Mouse (Mus musculus) heart, embryonic 11.5 days (tissue): ENCODE results near the gene Slc1a6. TPM values are rescaled to one million over a fixed set of nuclear protein-coding genes. Genes with fewer than 3 reads are reported as not detected.
"Not testable (repeated sequence)": the region's sequence is repeated elsewhere in the genome, so short reads cannot be mapped to it uniquely, and the experiment has no call there.

Source experiments
- ATAC-seq: fragments of 200-750 bp; cut with Nextera tagmentation; replicated peaks from 2 replicates; pipeline ENCODE4 v1.8.0; 2017; ENCODE audit warnings: moderate library complexity; ENCODE audit not compliant: insufficient number of reproducible peaks, low FRiP score, low TSS enrichment
- H3K27ac ChIP-seq: fragments of 300-500 bp; sonication (generic); 2 replicates; pipeline ENCODE4 v1.5.1; 2014; ENCODE audit warnings: mild to moderate bottlenecking, low read depth, low read length
- H3K27me3 ChIP-seq: fragments of 300-500 bp; sonication (generic); 2 replicates; pipeline ENCODE4 v1.6.1; 2014; ENCODE audit warnings: mild to moderate bottlenecking, low read length, mixed read lengths; ENCODE audit not compliant: control insufficient read depth, insufficient read depth
- H3K36me3 ChIP-seq: fragments of 300-500 bp; sonication (generic); 2 replicates; pipeline ENCODE4 v1.6.1; 2014; ENCODE audit warnings: mild to moderate bottlenecking, low read length, moderate library complexity, mixed read lengths; ENCODE audit not compliant: control insufficient read depth, insufficient read depth
- H3K4me1 ChIP-seq: fragments of 300-500 bp; sonication (generic); 2 replicates; pipeline ENCODE4 v1.6.1; 2014; ENCODE audit warnings: low read length; ENCODE audit not compliant: control insufficient read depth, insufficient read depth
- H3K4me2 ChIP-seq: fragments of 300-500 bp; sonication (generic); 2 replicates; pipeline ENCODE4 v1.6.1; 2014; ENCODE audit warnings: mild to moderate bottlenecking, moderate library complexity
- H3K4me3 ChIP-seq: fragments of 300-500 bp; sonication (generic); 2 replicates; pipeline ENCODE4 v1.5.1; 2014; ENCODE audit warnings: low read depth, low read length
- H3K9ac ChIP-seq: fragments of 300-500 bp; sonication (generic); 2 replicates; pipeline ENCODE4 v1.6.1; 2014; ENCODE audit warnings: mild to moderate bottlenecking, low read depth, low read length, moderate library complexity
- H3K9me3 ChIP-seq: fragments of 300-500 bp; sonication (generic); replicated peaks from 2 replicates; pipeline ENCODE4 v1.6.1; 2016; ENCODE audit warnings: low read length; ENCODE audit not compliant: control insufficient read depth
- WGBS: fragments of 180-500 bp; shearing (Covaris S2); extraction: QIAGEN DNeasy Blood & Tissue Kit; methylation state at CpG from one replicate; pipeline ENCODE4 v1.1.7; 2014; ENCODE audit not compliant: insufficient replicate concordance; 5-methylcytosine and 5-hydroxymethylcytosine counted together
- polyA plus RNA-seq: library from polyadenylated mRNA; unstranded; fragments of >200 nt; fragmentation: Nextera tagmentation; extraction: Ambion mirVana; gene quantifications from 2 replicates; pipeline ENCODE4 v1.2.1, GENCODE M21; 2014

The Slc1a6 gene
- polyA plus RNA-seq, 1 experiment from 2014 or later: 0.43 TPM

DNA sequence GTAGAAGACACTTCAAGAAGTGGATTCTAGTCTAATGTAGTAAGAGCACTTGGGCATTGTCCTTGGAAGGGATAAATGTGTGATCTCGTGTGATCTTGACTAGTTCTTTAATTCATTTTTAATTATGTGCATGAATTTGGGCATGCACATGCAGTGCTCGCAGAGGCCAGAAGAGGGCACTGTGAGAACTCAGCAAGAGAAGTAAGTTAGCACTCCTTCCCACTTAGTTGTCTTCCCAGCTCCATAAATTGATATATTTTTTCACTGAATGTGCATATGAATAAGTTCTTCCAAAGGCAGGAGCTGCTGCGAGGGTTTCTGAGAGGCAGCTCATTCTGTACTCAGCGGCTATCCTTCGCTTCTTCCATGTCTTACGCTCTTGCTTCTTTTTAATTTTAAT, 24.3 kb upstream of the Slc1a6 start:
- Histone ChIP-seq H3K4me3 (no peak overlapping the region), H3K4me1 (no peaks in the 10 kb centered on the region)
- ATAC-seq: no peak

DNA sequence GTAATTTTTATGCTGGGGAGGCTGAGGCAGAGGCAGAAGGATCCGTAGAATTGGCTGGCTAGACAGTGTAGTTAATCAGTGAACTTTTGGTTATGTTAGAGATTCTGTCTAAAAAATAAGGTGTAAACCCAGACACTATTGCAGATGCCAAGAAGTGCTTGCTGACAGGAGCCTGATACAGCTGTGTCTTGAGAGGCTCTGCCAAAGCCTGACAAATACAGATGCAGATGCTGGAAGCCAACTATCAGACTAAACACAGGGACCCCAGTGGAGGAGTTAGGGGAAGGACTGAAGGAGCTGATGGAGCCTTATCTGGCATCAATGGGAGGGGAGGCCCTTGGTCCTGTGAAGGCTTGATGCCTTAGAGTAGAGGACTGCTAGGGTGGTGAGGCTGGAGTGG, 14.7 kb upstream of the Slc1a6 start:
- no peaks in the 10 kb centered on the region for H3K27me3 ChIP-seq
- H3K9me3 ChIP-seq: no peaks in the 10 kb centered on the region
- ATAC-seq: no peak
- no peaks in the 10 kb centered on the region for H3K4me1 ChIP-seq
- no peak overlapping the region for H3K9ac ChIP-seq
- 76% methylated on average over 1 of the region's 1 CpGs for WGBS
- H3K27ac ChIP-seq: no peak overlapping the region
- no peaks in the 10 kb centered on the region for H3K36me3 ChIP-seq
- H3K4me3 ChIP-seq: no peak overlapping the region
- H3K4me2 ChIP-seq: no peak overlapping the region

More for the DNA sequence above, 24.3 kb upstream of the Slc1a6 start:
- no peaks in the 10 kb centered on the region for H3K9me3 ChIP-seq
- H3K9ac ChIP-seq: no peak overlapping the region
- H3K27ac ChIP-seq: no peak overlapping the region
- WGBS: 35% methylated on average over 6 of the region's 6 CpGs
- no peak overlapping the region for H3K4me2 ChIP-seq
- peaks cover 7% of the 10 kb centered on the region; the same call in 1 of the 2 replicates for H3K27me3 ChIP-seq
- H3K36me3 ChIP-seq: no peaks in the 10 kb centered on the region

DNA sequence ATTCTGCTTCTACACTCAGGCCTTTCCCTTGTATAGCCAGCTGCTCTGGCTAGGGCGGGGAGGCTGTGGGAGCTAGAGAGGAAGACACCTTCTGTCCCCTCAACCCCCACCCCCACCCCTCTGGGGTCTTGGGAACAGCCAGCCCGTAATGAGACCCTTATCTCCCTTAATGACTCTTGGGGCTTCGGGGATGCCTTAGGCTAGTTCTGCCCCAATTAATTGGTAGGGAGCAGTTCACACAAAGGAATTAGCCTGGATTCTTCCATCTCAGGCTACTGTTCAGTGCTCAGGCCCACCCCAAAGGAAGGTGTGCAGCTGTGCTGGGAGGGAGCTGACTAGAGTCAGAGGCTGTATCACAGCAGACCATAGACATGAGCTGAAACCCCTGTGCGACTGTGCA, 4.5 kb upstream of the Slc1a6 start:
- WGBS: 50% methylated on average over 4 of the region's 4 CpGs

DNA sequence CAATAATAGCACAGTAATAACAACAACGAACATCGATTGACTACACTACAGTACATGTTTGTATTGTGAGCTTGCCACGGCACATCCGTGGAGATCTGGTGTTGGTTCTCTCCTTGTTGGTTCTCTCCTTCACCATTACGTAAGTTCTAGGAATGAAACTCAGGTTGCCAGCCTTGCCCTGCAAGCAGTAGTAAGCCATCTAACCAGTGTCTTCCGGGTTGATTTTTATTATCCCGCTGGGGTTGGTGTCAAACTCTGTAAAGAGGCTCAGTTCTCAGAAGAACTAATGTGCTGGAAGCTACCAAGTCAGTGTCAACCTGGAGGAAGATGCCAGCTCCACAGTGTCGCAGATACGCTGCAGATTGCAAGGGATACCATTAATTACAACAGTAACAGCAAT, 769 bp upstream of the Slc1a6 start:
- peak overlapping the region; percentile 55 for H3K4me3 ChIP-seq
- 63% methylated on average over 9 of the region's 9 CpGs for WGBS
- H3K36me3 ChIP-seq: no peaks in the 10 kb centered on the region
- H3K27ac ChIP-seq: no peak overlapping the region
- ATAC-seq: no peak
- H3K9me3 ChIP-seq: no peaks in the 10 kb centered on the region
- H3K4me1 ChIP-seq: no peaks in the 10 kb centered on the region
- H3K4me2 ChIP-seq: peak overlapping the region; percentile 90
- peak overlapping the region; percentile 56; the same call in 1 of the 2 replicates for H3K9ac ChIP-seq
- H3K27me3 ChIP-seq: peaks cover 2% of the 10 kb centered on the region; the same call in 1 of the 2 replicates

More for the DNA sequence above, 4.5 kb upstream of the Slc1a6 start:
- Histone ChIP-seq H3K27me3 (peaks cover 2% of the 10 kb centered on the region; the same call in 1 of the 2 replicates), H3K4me3 (no peak overlapping the region), H3K4me1 (no peaks in the 10 kb centered on the region), H3K4me2 (no peak overlapping the region), H3K27ac (no peak overlapping the region), H3K9ac (no peak overlapping the region), H3K36me3 (no peaks in the 10 kb centered on the region), H3K9me3 (no peaks in the 10 kb centered on the region)
- no peak for ATAC-seq

DNA sequence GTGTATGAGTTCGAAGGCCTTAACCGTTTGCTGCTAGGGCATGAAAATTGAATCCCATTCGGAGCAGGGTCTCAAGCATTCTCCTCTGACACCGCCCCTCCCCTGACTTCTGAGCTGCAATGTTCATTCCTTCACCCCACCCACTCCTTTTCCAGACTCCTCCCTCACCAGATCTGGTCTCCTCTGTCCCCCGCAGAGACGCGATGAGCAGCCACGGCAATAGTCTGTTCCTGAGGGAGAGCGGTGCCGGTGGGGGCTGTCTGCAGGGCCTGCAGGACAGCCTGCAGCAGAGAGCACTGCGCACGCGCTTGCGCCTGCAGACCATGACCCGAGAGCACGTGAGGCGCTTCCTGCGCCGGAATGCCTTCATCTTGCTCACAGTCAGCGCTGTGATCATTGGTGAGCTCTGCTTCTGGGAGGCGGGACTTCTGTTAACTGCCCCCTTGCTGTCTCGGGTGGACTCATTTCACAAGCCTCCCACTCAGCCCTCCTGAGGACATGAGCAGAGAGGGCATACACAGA, 7.3 kb downstream of the Slc1a6 start:
- peak overlapping the region; percentile 73 for H3K9ac ChIP-seq
- H3K36me3 ChIP-seq: no peaks in the 10 kb centered on the region
- peak overlapping the region; percentile 44 for H3K4me3 ChIP-seq
- no peaks in the 10 kb centered on the region for H3K27me3 ChIP-seq
- no peaks in the 10 kb centered on the region for H3K4me1 ChIP-seq
- H3K9me3 ChIP-seq: no peaks in the 10 kb centered on the region
- no peak overlapping the region for H3K27ac ChIP-seq
- 7% methylated on average over 22 of the region's 22 CpGs for WGBS
- peak; percentile 76 for ATAC-seq
- H3K4me2 ChIP-seq: peak overlapping the region; percentile 72

DNA sequence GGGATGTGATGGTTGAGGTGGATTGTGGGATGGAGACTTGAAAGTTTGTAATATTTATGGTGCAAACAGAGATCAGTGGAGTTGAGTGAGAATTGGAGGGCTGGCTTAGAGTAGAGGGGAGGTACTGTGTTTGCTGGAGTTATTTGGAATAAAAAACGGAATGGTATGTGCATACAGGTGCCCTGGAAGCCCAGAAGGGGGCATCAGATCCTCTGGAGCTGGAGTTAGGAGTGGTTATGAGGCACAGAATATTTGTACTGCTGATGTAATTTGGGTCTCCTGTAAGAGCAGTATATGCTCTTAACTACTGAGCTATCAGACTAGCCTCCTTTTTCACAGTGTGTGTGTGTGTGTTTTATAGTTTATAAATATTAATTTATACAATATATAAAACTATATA, 10.3 kb downstream of the Slc1a6 start:
- WGBS: 31% methylated on average over 1 of the region's 1 CpGs
- no peak overlapping the region for H3K9ac ChIP-seq

DNA sequence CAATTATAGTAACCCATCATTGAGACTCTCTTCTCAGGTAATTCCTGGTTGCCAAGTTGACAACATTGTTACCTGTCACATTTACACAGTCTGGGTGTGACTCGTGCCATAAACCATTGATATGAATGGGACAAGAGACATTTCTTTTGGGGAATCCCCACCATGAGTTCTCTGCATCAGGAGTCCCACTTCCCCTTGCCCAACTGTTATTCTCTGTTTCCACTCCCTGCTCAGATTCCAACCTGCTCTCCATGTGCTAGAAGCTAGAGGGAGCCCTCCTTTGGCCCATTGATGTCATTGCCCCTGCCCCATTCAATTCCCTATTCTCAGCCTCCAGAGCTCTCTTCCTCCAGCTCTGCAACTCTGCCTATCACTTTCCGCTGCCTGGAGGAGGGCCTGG, 21.2 kb downstream of the Slc1a6 start:
- no peaks in the 10 kb centered on the region; the same call in 1 of the 2 replicates for H3K9me3 ChIP-seq
- no peak for ATAC-seq
- H3K4me1 ChIP-seq: no peaks in the 10 kb centered on the region
- H3K36me3 ChIP-seq: no peaks in the 10 kb centered on the region
- 64% methylated on average over 2 of the region's 2 CpGs for WGBS
- H3K27ac ChIP-seq: no peak overlapping the region
- no peaks in the 10 kb centered on the region for H3K27me3 ChIP-seq
- no peak overlapping the region for H3K4me2 ChIP-seq
- no peak overlapping the region for H3K9ac ChIP-seq
- H3K4me3 ChIP-seq: no peak overlapping the region

More for the DNA sequence above, 10.3 kb downstream of the Slc1a6 start:
- H3K9me3 ChIP-seq: no peaks in the 10 kb centered on the region
- no peak overlapping the region for H3K27ac ChIP-seq
- no peak for ATAC-seq
- H3K27me3 ChIP-seq: no peaks in the 10 kb centered on the region
- H3K4me2 ChIP-seq: no peak overlapping the region
- H3K4me3 ChIP-seq: no peak overlapping the region
- H3K36me3 ChIP-seq: no peaks in the 10 kb centered on the region
- no peaks in the 10 kb centered on the region for H3K4me1 ChIP-seq

DNA sequence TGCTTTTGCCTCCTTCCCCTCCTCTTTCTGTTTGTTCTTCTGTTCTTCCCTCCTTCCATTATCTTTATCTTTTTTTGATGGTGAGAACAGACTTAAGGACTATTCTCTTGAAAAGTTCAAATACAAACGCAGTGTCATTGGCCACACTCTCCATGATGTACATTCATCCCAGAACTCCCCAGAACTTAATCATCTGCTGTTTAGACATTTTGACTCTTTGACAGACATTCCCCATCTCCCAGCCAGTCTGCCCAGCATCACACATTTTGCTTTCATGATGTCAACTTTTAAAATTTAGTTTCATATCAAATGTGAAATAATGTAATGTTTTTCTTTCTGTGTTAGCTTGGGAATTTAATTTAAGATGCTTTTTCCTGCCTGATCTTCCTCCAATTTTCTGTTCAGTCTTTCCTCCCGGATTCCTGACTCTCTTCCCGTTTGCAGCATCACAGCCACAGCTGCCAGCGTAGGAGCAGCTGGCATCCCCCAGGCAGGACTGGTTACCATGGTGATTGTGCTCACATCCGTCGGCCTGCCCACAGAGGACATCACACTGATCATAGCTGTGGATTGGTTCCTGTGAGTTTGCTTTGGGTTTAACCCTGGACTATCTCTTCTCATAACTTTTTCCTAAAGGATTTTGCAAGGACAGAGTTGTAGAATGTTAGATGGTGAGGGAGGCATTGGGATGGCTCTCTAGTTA, 32.2 kb downstream of the Slc1a6 start:
- no peak for ATAC-seq
- no peak overlapping the region for H3K4me3 ChIP-seq
- no peak overlapping the region for H3K4me2 ChIP-seq
- no peaks in the 10 kb centered on the region for H3K27me3 ChIP-seq
- H3K27ac ChIP-seq: no peak overlapping the region
- 66% methylated on average over 6 of the region's 6 CpGs for WGBS
- no peak overlapping the region for H3K9ac ChIP-seq
- no peaks in the 10 kb centered on the region for H3K9me3 ChIP-seq
- H3K36me3 ChIP-seq: no peaks in the 10 kb centered on the region
- H3K4me1 ChIP-seq: no peaks in the 10 kb centered on the region

DNA sequence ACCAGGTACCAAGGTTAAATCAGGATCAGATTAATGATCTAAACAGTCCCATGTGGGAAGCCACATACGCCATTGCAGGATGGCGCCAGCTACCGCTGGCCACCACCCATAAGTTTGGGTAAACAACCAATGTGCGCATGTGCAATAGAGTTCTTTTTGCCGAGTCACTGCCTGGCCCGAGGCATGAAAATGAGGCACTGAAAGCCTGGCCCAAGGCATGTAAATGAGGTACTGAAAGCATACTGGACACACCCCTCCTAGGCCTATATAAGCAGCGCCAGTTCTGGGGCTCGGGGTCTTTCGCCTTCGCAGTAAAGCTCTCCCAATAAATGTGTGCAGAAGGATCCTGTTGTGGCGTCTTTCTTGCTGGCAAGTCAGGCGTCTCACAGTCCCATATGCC, 60.2 kb downstream of the Slc1a6 start:
- not testable (repeated sequence) for H3K4me3 ChIP-seq, H3K9me3 ChIP-seq, H3K27ac ChIP-seq, H3K4me2 ChIP-seq, ATAC-seq, H3K36me3 ChIP-seq, H3K9ac ChIP-seq, H3K4me1 ChIP-seq, H3K27me3 ChIP-seq
- WGBS: 78% methylated on average over 12 of the region's 12 CpGs
